ENCODE assay signal across 8 mouse cellular contexts in genomic region chr11:39588641-39589385, GRCm38 (mm10).
DNase-seq lines count a peak whose midpoint lies in the region; ATAC-seq and TF ChIP-seq lines count a peak whose summit lies in the region.

No protein-coding gene starts in this region.

- no peak overlapping the region for H3K27ac ChIP-seq in cortical plate, adult 2 months (ENCODE audit: insufficient read depth, low read length)
- no peak overlapping the region for H3K27ac ChIP-seq in heart, embryonic 11.5 days (ENCODE audit: low read depth, low read length)
- H3K27ac ChIP-seq in kidney, embryonic 16.5 days (ENCODE audit: low read length), result no peak overlapping the region
- H3K27ac ChIP-seq in limb, embryonic 14.5 days (replicated peaks; ENCODE audit: low read depth, low read length), result no peak overlapping the region
- no peak overlapping the region for H3K27ac ChIP-seq in neural tube, embryonic 14.5 days (ENCODE audit: low read depth, low read length)

- peak; percentile 90 for TF ChIP-seq CTCF in cortical plate, adult 2 months (IDR thresholded peaks at IDR 0.05; ENCODE audit: extremely low read depth, insufficient read depth, low read length)

- H3K4me1 ChIP-seq in cortical plate, adult 2 months (ENCODE audit: control insufficient read depth, insufficient read depth, low read length), result no peaks in the 10 kb centered on the region
- no peaks in the 10 kb centered on the region for H3K4me1 ChIP-seq in heart, embryonic 11.5 days (ENCODE audit: control insufficient read depth, insufficient read depth, low read length)
- 0 out of 2 replicates have a peak, but pooled peaks cover 2% of the 10 kb centered on the region for H3K4me1 ChIP-seq in kidney, embryonic 16.5 days (ENCODE audit: insufficient read depth, low read length)
- H3K4me1 ChIP-seq in limb, embryonic 14.5 days (ENCODE audit: control insufficient read depth, insufficient read depth, low read length), result no peaks in the 10 kb centered on the region
- no peaks in the 10 kb centered on the region for H3K4me1 ChIP-seq in neural tube, embryonic 14.5 days (ENCODE audit: control insufficient read depth, insufficient read depth, low read length)

- H3K27me3 ChIP-seq in heart, embryonic 11.5 days (ENCODE audit: control insufficient read depth, insufficient read depth, low read length), result no peaks in the 10 kb centered on the region
- no peaks in the 10 kb centered on the region for H3K27me3 ChIP-seq in kidney, embryonic 16.5 days (ENCODE audit: insufficient read depth, low read length)
- H3K27me3 ChIP-seq in limb, embryonic 14.5 days (ENCODE audit: control insufficient read depth, insufficient read depth, low read length), result no peaks in the 10 kb centered on the region
- H3K27me3 ChIP-seq in neural tube, embryonic 14.5 days (ENCODE audit: control insufficient read depth, insufficient read depth, low read length), result no peaks in the 10 kb centered on the region

- TF ChIP-seq POLR2A in cortical plate, adult 2 months (IDR thresholded peaks at IDR 0.05; ENCODE audit: extremely low read depth, insufficient read depth, low read length), result no peak
- 0 out of 2 replicates have a peak, but pooled peaks have one; percentile 35 for TF ChIP-seq POLR2A in limb, embryonic 14.5 days (IDR thresholded peaks at IDR 0.05; ENCODE audit: borderline replicate concordance, extremely low read depth, insufficient read depth, insufficient read length)

- peak overlapping the region; percentile 24; the same call in 1 of the 2 replicates for H3K4me3 ChIP-seq in cortical plate, adult 2 months (ENCODE audit: insufficient read depth, low read length)
- H3K4me3 ChIP-seq in heart, embryonic 11.5 days (ENCODE audit: low read depth, low read length), result no peak overlapping the region
- peak overlapping the region; percentile 30 for H3K4me3 ChIP-seq in kidney, embryonic 16.5 days (ENCODE audit: low read length)
- peak overlapping the region; percentile 19 for H3K4me3 ChIP-seq in limb, embryonic 14.5 days (replicated peaks; ENCODE audit: low read length)
- H3K4me3 ChIP-seq in neural tube, embryonic 14.5 days (ENCODE audit: low read depth, low read length), result no peak overlapping the region

- no peak overlapping the region; the same call in 1 of the 2 replicates for H3K9ac ChIP-seq in heart, embryonic 11.5 days (ENCODE audit: low read depth, low read length)
- H3K9ac ChIP-seq in kidney, embryonic 16.5 days (replicated peaks; ENCODE audit: low read length), result 0 out of 2 replicates have a peak overlapping the region, but pooled peaks have one; percentile 8
- 0 out of 2 replicates have a peak overlapping the region, but pooled peaks have one; percentile 40 for H3K9ac ChIP-seq in limb, embryonic 14.5 days (ENCODE audit: low read depth, low read length, severe bottlenecking)
- H3K9ac ChIP-seq in neural tube, embryonic 14.5 days (replicated peaks; ENCODE audit: low read depth, low read length), result no peak overlapping the region

- no peak for ATAC-seq in heart, embryonic 11.5 days (replicated peaks; ENCODE audit: insufficient number of reproducible peaks, low FRiP score, low TSS enrichment)
- peak; percentile 61; the same call in 1 of the 2 replicates for ATAC-seq in kidney, embryonic 16.5 days (ENCODE audit: low FRiP score, low TSS enrichment)
- ATAC-seq in limb, embryonic 14.5 days (ENCODE audit: low FRiP score, low read depth), result peak; percentile 63; the same call in 1 of the 2 replicates
- peak; percentile 84; the same call in 1 of the 2 replicates for ATAC-seq in neural tube, embryonic 14.5 days (ENCODE audit: low read depth)

- H3K36me3 ChIP-seq in heart, embryonic 11.5 days (ENCODE audit: control insufficient read depth, insufficient read depth, low read length), result no peaks in the 10 kb centered on the region
- H3K36me3 ChIP-seq in kidney, embryonic 16.5 days (ENCODE audit: insufficient read depth, low read length), result no peaks in the 10 kb centered on the region
- no peaks in the 10 kb centered on the region for H3K36me3 ChIP-seq in limb, embryonic 14.5 days (ENCODE audit: control insufficient read depth, insufficient read depth, low read length)
- no peaks in the 10 kb centered on the region for H3K36me3 ChIP-seq in neural tube, embryonic 14.5 days (ENCODE audit: control insufficient read depth, insufficient read depth, low read length)

- no peaks in the 10 kb centered on the region for H3K9me3 ChIP-seq in heart, embryonic 11.5 days (replicated peaks; ENCODE audit: control insufficient read depth, low read length)
- no peaks in the 10 kb centered on the region for H3K9me3 ChIP-seq in kidney, embryonic 16.5 days (ENCODE audit: low read length)
- no peaks in the 10 kb centered on the region for H3K9me3 ChIP-seq in limb, embryonic 14.5 days (ENCODE audit: control insufficient read depth, low read length)
- H3K9me3 ChIP-seq in neural tube, embryonic 14.5 days (ENCODE audit: control insufficient read depth, low read length), result no peaks in the 10 kb centered on the region

- peak; percentile 7 for DNase-seq in ovary, postnatal 10 days (ENCODE audit: low spot score)
- no peak for DNase-seq in ovary, adult 18-20 months (ENCODE audit: low spot score)
- peak; percentile 75 for DNase-seq in limb, embryonic 14.5 days (ENCODE audit: low spot score)
- no peak for DNase-seq in c-Kit-positive CD71-positive TER-119-positive erythroid progenitor cells, embryonic 14.5 days (ENCODE audit: low spot score)

- H3K4me2 ChIP-seq in heart, embryonic 11.5 days, result peak overlapping the region; percentile 38
- H3K4me2 ChIP-seq in kidney, embryonic 16.5 days (replicated peaks; ENCODE audit: low read depth, low read length), result peak overlapping the region; percentile 45
- H3K4me2 ChIP-seq in limb, embryonic 14.5 days (replicated peaks; ENCODE audit: low read depth, low read length, severe bottlenecking), result peak overlapping the region; percentile 35
- peak overlapping the region; percentile 23 for H3K4me2 ChIP-seq in neural tube, embryonic 14.5 days (ENCODE audit: low read depth, low read length)

- 21% methylated on average over 15 of the region's 15 CpGs for WGBS in heart, embryonic 11.5 days (ENCODE audit: insufficient replicate concordance)
- 24% methylated on average over 15 of the region's 15 CpGs for WGBS in kidney, embryonic 16.5 days
- 11% methylated on average over 15 of the region's 15 CpGs for WGBS in limb, embryonic 14.5 days
- WGBS in neural tube, embryonic 14.5 days, result 10% methylated on average over 15 of the region's 15 CpGs

Comparison
In these comparisons a context has a peak if more than half of its experiments do, and no peak if none do; other contexts are left out.
1. DNase-seq: peak in ovary, postnatal 10 days (single experiment) and limb, embryonic 14.5 days (single experiment); none in ovary, adult 18-20 months (single experiment) and c-Kit-positive CD71-positive TER-119-positive erythroid progenitor cells, embryonic 14.5 days (single experiment).
2. H3K4me3 ChIP-seq: peak in cortical plate, adult 2 months (single experiment), kidney, embryonic 16.5 days (single experiment) and limb, embryonic 14.5 days (single experiment); none in heart, embryonic 11.5 days (single experiment) and neural tube, embryonic 14.5 days (single experiment).
3. H3K9ac ChIP-seq: peak in kidney, embryonic 16.5 days (single experiment) and limb, embryonic 14.5 days (single experiment); none in heart, embryonic 11.5 days (single experiment) and neural tube, embryonic 14.5 days (single experiment).
4. Peak in every context shown above with its lines, with median percentiles within 50 percentile points of each other: H3K4me2 ChIP-seq.